Mouse (Mus musculus) liver, postnatal 0 days (tissue): ENCODE results near the gene Etnppl.

Experiments used
- CTCF ChIP-seq: sonication (generic); IDR thresholded peaks from 2 replicates; pipeline ENCODE4 v1.5.1; 2016; ENCODE audit warnings: antibody characterized with exemption, low read depth
- EP300 ChIP-seq: IDR thresholded peaks from 2 replicates; pipeline ENCODE4 v1.6.1; 2016; ENCODE audit warnings: antibody characterized with exemption, low read depth, mild to moderate bottlenecking

DNA sequence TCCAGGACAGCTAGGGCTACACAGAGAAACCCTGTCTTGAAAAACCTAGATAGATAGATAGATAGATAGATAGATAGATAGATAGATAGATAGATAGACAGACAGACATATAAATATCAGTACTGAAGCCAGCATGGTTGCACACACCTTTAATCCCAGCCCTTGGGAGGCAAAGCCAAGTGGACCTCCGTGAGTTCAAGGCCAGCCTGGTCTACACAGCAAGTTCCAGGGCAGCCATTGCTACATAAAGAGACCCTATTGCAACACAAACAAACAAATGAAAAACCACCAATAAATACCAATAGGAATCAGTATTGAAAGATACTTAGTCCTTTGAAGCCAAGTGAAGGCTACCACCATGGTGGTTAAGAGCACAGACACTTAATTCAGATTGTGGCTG is 69.8 kb downstream of the Etnppl start:
- TF ChIP-seq CTCF (no peak), EP300 (no peak)
